Comparison of ENCODE assay signal across 8 mouse cellular contexts in genomic region chr2:25850330-25850729, GRCm38 (mm10). TPM values are rescaled to one million over a fixed set of nuclear protein-coding genes. Genes with fewer than 3 reads are reported as not detected.
DNase-seq lines count a peak whose midpoint lies in the region; ATAC-seq and TF ChIP-seq lines count a peak whose summit lies in the region.
"Had no signal": no experiment of that assay in that cellular context is flagged by ENCODE, and none has a peak within 500 bp of the region (broad histone marks: within the 10 kb centered on the region; RNA-seq: fewer than 3 reads in every experiment).

No protein-coding gene starts in this region.

- peak; percentile 90 for TF ChIP-seq CTCF in gastrocnemius, adult 2 months (IDR thresholded peaks at IDR 0.05)
- peak; percentile 82 for TF ChIP-seq CTCF in liver, postnatal 0 days (IDR thresholded peaks at IDR 0.05; ENCODE audit: low read depth)
- peak; percentile 75 for TF ChIP-seq CTCF in small intestine, adult 2 months (IDR thresholded peaks at IDR 0.05; ENCODE audit: extremely low read depth, insufficient read length, insufficient replicate concordance, low read depth, low read length)

- H3K9ac ChIP-seq in liver, embryonic 12.5 days = no peak overlapping the region
- H3K9ac ChIP-seq in liver, postnatal 0 days (replicated peaks) = no peak overlapping the region

- no peak overlapping the region for H3K4me3 ChIP-seq in liver, embryonic 12.5 days
- no peak overlapping the region for H3K4me3 ChIP-seq in gastrocnemius, adult 2 months
- no peak overlapping the region for H3K4me3 ChIP-seq in liver, postnatal 0 days (ENCODE audit: low read depth, low read length)
- H3K4me3 ChIP-seq in small intestine, adult 2 months (ENCODE audit: low read depth, low read length) = no peak overlapping the region

- no peak overlapping the region for H3K27ac ChIP-seq in liver, embryonic 12.5 days
- H3K27ac ChIP-seq in gastrocnemius, adult 2 months = no peak overlapping the region
- H3K27ac ChIP-seq in liver, postnatal 0 days (ENCODE audit: low read depth) = no peak overlapping the region
- H3K27ac ChIP-seq in small intestine, adult 2 months (ENCODE audit: insufficient read depth, low read depth, low read length) = no peak overlapping the region

- WGBS in liver, embryonic 12.5 days (ENCODE audit: insufficient replicate concordance) = 14% methylated on average over 4 of the region's 4 CpGs
- 13% methylated on average over 4 of the region's 4 CpGs for WGBS in liver, postnatal 0 days (ENCODE audit: insufficient replicate concordance)
- WGBS in small intestine, adult 2 months = 12% methylated on average over 4 of the region's 4 CpGs

- no peaks in the 10 kb centered on the region for H3K9me3 ChIP-seq in liver, embryonic 12.5 days (replicated peaks)
- H3K9me3 ChIP-seq in liver, postnatal 0 days (ENCODE audit: low read length) = no peaks in the 10 kb centered on the region

- H3K4me1 ChIP-seq in liver, embryonic 12.5 days = no peaks in the 10 kb centered on the region
- no peaks in the 10 kb centered on the region for H3K4me1 ChIP-seq in liver, postnatal 0 days (ENCODE audit: insufficient read depth)
- H3K4me1 ChIP-seq in small intestine, adult 2 months (ENCODE audit: control insufficient read depth, insufficient read depth, insufficient read length, low read length) = no peaks in the 10 kb centered on the region

- no peak for TF ChIP-seq EP300 in liver, postnatal 0 days (IDR thresholded peaks at IDR 0.05; ENCODE audit: low read depth)

- DNase-seq in liver = peak; percentile 60
- DNase-seq in Muller cell, postnatal 12 days (ENCODE audit: inconsistent ontology term) = peak; percentile 10
- peak; percentile 32 for DNase-seq in c-Kit-negative CD71-positive TER-119-positive erythroid progenitor cells, embryonic 14.5 days (ENCODE audit: low read depth, low spot score)
- DNase-seq in gastrocnemius, adult 2 months = peak; percentile 74
- peak; percentile 60 for DNase-seq in liver, postnatal 0 days

- no peaks in the 10 kb centered on the region for H3K36me3 ChIP-seq in liver, embryonic 12.5 days
- H3K36me3 ChIP-seq in liver, postnatal 0 days (replicated peaks; ENCODE audit: insufficient read depth, low read length) = no peaks in the 10 kb centered on the region
- H3K36me3 ChIP-seq in small intestine, adult 2 months (ENCODE audit: control insufficient read depth, insufficient read depth, low read length) = no peaks in the 10 kb centered on the region

- ATAC-seq in liver, embryonic 12.5 days = no peak
- no peak for ATAC-seq in liver, postnatal 0 days

- intact Hi-C loops in gastrocnemius, adult 2 months (cut with DNase I) = loop anchor here (5.0 kb wide), 1 partner anchor 292 kb away; no protein-coding TSS in a partner anchor

- TF ChIP-seq POLR2A in small intestine, adult 2 months (IDR thresholded peaks at IDR 0.05; ENCODE audit: low read depth, low read length) = no peak

- no peak overlapping the region for H3K4me2 ChIP-seq in liver, embryonic 12.5 days
- no peak overlapping the region for H3K4me2 ChIP-seq in liver, postnatal 0 days (ENCODE audit: low read depth, low read length)

- H3K27me3 ChIP-seq in liver, embryonic 12.5 days (replicated peaks) = no peaks in the 10 kb centered on the region
- no peaks in the 10 kb centered on the region; the same call in 1 of the 2 replicates for H3K27me3 ChIP-seq in liver, postnatal 0 days (ENCODE audit: insufficient read depth, low read length)
- H3K27me3 ChIP-seq in small intestine, adult 2 months (ENCODE audit: control insufficient read depth, insufficient read depth, low read length) = no peaks in the 10 kb centered on the region

RNA-seq across cellular contexts. Expression of gene Sohlh1, which starts 3.3 kb away (rescaled TPM):
- polyA plus RNA-seq in liver, embryonic 12.5 days (2016; fragmentation: Nextera tagmentation; extraction: Ambion mirVana) = not detected in 2 replicates
- total RNA-seq in gastrocnemius, adult 2 months (2021) = not detected
- not detected in 2 replicates for polyA plus RNA-seq in liver, postnatal 0 days (2015; fragmentation: Nextera tagmentation; extraction: Ambion mirVana)
- not detected in 2 replicates for polyA plus RNA-seq in small intestine, adult 2 months (2012; rRNA removed)
- polyA plus RNA-seq: heart, embryonic 14.5 days had no signal

RNA-seq across cellular contexts. Expression of gene Kcnt1, which starts 13.2 kb away (rescaled TPM):
- 0.02 TPM in 1 of 2 replicates, not detected in the other for polyA plus RNA-seq in liver, embryonic 12.5 days (2016; fragmentation: Nextera tagmentation; extraction: Ambion mirVana)
- under 1 TPM in 1 of 2 experiments, not detected in 1; 0.05 TPM for total RNA-seq in gastrocnemius, adult 2 months (2021)
- 0.11 TPM in 1 of 2 replicates, not detected in the other for polyA plus RNA-seq in liver, postnatal 0 days (2015; fragmentation: Nextera tagmentation; extraction: Ambion mirVana)
- polyA plus RNA-seq in small intestine, adult 2 months (2012; rRNA removed) = 1.2 and 2.1 TPM in 2 replicates
- polyA plus RNA-seq: heart, embryonic 14.5 days had no signal

RNA-seq across cellular contexts. Expression of gene Lcn9, which starts 27.4 kb away (rescaled TPM):
- not detected in 2 replicates for polyA plus RNA-seq in liver, embryonic 12.5 days (2016; fragmentation: Nextera tagmentation; extraction: Ambion mirVana)
- not detected for total RNA-seq in gastrocnemius, adult 2 months (2021)
- polyA plus RNA-seq in liver, postnatal 0 days (2015; fragmentation: Nextera tagmentation; extraction: Ambion mirVana) = not detected in 2 replicates
- polyA plus RNA-seq in small intestine, adult 2 months (2012; rRNA removed) = not detected in 2 replicates
- polyA plus RNA-seq: heart, embryonic 14.5 days had no signal

RNA-seq across cellular contexts. Expression of gene Glt6d1, which starts 34.7 kb away (rescaled TPM):
- polyA plus RNA-seq in liver, embryonic 12.5 days (2016; fragmentation: Nextera tagmentation; extraction: Ambion mirVana) = not detected in 2 replicates
- not detected for total RNA-seq in gastrocnemius, adult 2 months (2021)
- not detected in 2 replicates for polyA plus RNA-seq in liver, postnatal 0 days (2015; fragmentation: Nextera tagmentation; extraction: Ambion mirVana)
- not detected in 2 replicates for polyA plus RNA-seq in small intestine, adult 2 months (2012; rRNA removed)
- polyA plus RNA-seq: heart, embryonic 14.5 days had no signal

Comparison
In these comparisons a context has a peak if more than half of its experiments do, and no peak if none do; other contexts are left out.
1. DNase-seq: peak in every context shown above with its lines; median percentile 74 in gastrocnemius, adult 2 months; 60 in liver; 60 in liver, postnatal 0 days; 32 in c-Kit-negative CD71-positive TER-119-positive erythroid progenitor cells, embryonic 14.5 days; 10 in Muller cell, postnatal 12 days.